Mouse (Mus musculus): ENCODE results near the gene Slc24a5.
"Not testable (repeated sequence)": the region's sequence is repeated elsewhere in the genome, so short reads cannot be mapped to it uniquely, and the experiment has no call there.

Gene Slc24a5

GRCm38 (mm10) chr2:125067894-125068293 is at the start of gene Slc24a5:
Gene Slc24a5 (plus strand): TSS chr2:125068124.
- DNase-seq (ENCODE audit: low spot score) = no peak

DNA sequence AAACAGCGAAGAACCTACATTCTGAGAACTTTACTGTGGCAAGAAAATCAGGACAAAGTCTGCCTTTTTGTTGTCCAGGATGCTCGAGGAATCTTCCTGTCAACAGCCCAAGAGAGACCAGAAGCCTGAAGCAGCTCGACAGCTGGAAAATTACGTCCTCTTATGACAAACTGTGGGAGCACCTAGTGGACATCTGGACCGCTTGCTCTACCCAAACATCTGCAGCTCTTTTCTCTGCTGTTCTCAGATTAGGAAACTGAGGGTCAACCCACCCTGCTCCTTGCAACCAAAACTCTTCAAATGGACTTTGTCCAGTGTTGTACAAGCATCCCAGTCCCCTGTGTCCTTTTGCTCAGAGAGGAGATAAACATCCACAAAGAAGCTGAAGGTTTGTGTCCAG is 43.5 kb upstream of the Slc24a5 start:
- no peak for DNase-seq (ENCODE audit: low spot score)

DNA sequence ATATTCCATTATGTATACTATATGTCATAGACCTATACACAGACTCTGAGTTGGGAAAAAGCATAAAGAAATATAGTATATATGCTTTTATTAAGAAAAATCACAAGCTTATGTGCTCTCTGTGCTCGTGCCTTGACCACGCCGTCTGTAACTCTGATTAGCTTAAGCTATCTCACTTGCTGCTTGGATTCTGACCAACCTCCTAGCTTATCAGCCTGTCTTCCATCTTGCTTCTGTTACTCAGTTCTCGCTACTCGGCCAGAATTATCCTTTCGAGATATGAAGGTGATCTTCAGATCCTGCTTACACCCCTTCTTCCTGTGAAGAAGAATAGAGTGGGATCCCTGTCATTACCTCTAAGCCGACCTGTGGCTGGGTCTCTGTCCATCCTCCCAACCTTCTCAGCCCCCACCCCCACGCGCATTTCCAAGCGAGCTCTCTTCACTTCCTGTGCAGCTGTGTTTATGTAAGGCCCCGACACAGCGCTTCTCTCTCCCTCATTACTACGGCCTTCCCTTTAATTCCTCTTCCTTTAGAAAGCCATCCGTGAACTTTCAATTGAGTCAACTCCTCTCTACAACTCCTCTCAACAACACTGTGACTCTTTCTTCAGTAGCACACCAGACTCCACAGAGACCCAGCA is 41.4 kb upstream of the Slc24a5 start:
- no peak for DNase-seq (ENCODE audit: low spot score)

DNA sequence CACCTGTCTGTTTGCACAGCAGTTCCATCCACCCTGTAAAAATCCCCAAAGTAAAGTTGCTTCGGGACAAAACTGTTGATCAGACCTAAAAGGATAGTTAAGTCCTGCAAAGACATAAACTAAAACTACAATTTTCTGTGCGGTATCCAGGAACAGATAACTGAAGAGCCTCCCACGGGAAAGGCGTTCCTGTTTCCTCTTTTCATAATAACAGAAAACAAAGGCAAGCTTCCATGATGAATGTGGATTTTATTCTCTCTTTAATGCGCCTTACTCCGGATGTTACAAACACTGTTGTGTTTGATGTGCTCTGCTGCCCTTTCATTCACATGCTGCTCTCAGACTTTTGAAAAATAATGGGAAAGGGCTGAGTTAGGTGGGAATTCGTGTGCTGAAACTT is 37.3 kb upstream of the Slc24a5 start:
- DNase-seq (ENCODE audit: low spot score) = no peak

- DNase-seq (ENCODE audit: low spot score) = no peak
Observed at GRCm38 (mm10) chr2:125031111-125031510, 36.8 kb upstream of the Slc24a5 start.

GRCm38 (mm10) chr2:125031562-125032257 is 36.2 kb upstream of the Slc24a5 start:
- no peak for DNase-seq (ENCODE audit: low spot score)

DNA sequence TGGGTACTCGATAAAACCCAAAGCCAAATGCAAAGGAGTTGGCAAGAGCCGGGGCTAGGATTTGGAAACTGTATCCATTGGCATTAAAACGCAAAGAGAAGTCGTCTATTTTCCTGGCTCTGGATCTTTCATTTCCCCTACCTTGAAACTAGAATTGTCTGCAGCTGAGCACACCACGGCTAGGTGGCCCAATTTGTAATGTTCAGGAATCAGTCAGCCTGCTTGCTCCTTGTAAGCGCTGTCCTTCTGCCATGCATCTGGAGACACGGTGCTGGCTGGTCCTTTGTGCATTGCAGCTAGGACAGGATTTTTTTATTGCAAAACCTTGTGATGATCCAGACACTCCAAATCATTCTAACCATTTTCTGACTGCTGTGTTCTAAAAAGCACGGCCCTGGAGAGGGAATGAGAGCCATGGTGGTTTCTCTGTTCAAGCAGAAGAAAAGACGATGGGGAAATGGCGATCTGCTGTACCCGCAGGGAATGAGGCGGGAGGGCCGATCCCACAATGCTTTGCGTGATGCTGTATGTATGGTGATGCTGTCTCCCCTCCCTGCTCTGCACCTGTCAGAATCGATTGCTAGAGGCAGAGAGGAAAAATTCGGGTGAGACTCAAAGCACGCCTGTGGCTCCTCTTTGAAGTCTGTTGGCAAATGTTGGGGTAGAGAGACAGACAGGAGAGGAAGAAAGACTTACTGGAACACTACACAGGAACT is 35.5 kb upstream of the Slc24a5 start:
- DNase-seq (ENCODE audit: low spot score) = no peak

DNA sequence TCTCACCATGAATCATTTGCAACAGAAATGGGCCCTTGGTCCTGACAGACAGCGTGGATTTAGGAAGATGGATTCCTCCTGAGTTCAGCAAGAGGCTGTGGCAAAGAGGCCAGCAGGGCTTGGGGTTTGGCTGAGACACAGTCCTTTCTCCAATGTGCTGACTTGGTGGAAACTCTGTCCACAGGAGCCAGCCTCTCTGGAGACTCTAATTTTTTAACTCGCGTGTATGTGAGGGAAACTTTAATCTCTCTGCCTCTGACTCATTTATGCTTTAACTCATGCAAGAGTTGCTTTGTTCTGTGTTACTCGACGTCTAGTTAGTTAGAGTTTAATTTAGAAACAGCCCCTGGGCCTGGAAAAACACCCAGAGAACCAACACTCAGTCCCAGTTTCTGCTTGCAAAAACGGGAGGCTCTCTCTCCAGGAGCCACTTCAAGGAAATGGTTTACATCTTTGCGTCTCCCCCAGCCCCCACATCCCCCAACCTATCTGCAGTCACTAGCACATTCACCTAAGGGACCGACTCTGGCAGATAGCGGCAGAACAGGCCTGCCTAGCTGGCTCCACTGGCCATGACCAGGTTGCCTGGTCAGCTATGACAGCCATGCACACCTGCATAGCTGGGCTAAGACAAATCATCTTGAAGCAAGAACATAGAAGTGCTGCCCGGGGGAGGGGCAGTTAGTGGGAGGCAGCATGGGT is 34.7 kb upstream of the Slc24a5 start:
- DNase-seq (ENCODE audit: low spot score) = no peak

DNA sequence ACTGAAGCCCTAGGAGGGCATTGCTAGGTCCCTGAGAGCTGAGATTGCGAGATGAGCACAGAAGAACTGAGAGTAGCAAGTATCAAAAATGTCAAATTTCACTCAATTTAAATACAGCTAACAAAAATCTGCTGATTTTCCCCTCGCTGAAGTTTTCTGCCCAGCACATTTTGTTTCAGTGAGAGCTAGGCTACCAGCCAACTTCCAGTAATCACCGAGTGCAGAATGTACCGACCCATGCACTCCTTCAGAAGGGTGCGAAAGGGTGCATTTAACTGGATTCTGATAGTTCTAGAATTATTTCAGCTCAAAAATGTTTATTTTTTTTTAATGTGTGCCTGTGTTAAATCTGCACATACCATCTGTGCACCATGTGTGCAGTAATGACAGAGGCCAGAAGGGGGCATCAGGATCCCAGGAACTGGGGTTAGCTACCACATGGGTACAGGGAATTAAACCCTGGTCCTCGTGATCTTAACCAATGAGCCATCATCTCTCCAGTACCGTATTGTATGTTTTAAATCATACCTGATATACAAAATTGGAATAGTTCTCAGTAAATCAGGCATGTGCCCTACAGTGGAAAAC is 12.5 kb upstream of the Slc24a5 start:
- DNase-seq (ENCODE audit: low spot score) = no peak

- no peak for DNase-seq (ENCODE audit: low spot score)
Observed at GRCm38 (mm10) chr2:125057250-125057815, 10.6 kb upstream of the Slc24a5 start.

- no peak for DNase-seq (ENCODE audit: low spot score)
Observed at GRCm38 (mm10) chr2:125061451-125061850, 6.5 kb upstream of the Slc24a5 start.

GRCm38 (mm10) chr2:125062944-125063343 is 5.0 kb upstream of the Slc24a5 start:
- DNase-seq (ENCODE audit: low spot score) = no peak

DNA sequence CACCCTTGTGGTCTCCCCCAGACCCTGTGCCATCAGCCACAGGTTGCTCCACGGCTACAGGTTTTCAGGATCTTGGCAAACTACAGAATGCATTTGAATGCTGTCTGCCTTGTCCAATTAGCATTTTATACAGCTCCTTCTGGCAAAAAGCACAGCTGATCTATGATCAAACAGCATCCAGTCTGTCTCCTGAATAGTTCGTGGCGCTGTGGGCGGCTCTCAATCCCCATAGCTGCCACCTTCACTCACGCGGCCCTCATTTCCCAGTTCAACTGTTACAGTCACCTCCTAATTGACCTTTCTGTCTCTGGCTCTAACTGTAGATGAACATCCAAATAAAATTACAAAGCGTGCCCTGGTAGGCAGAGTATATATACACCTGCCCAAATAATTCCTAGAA is 551 bp upstream of the Slc24a5 start:
- DNase-seq (ENCODE audit: low spot score) = no peak

- no peak for DNase-seq (ENCODE audit: low spot score)
Observed at GRCm38 (mm10) chr2:125068696-125069095, 772 bp downstream of the Slc24a5 start.

- DNase-seq (ENCODE audit: low spot score) = no peak
Observed at GRCm38 (mm10) chr2:125073056-125073780, 5.3 kb downstream of the Slc24a5 start.

- DNase-seq (ENCODE audit: low spot score) = no peak
Observed at GRCm38 (mm10) chr2:125083879-125084278, 16.0 kb downstream of the Slc24a5 start.

DNA sequence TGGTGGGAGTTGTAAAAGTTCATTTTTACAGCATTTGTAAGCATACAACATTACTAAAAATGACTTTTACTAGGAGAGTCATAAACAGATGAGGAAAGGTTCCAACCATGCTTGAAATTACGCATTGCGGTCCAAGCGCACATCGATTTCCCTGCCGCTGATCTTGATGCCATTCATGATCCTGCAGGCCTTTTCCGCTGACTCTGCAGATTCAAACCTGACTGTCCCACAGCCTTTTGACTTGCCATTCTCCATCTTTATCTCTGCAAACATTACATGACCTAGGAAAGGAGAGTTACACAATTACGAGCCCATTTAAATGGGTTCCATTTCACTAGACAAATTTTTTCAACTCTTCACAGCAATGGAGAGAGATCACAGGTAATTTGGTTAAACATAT is 20.8 kb downstream of the Slc24a5 start:
- DNase-seq (ENCODE audit: low spot score) = no peak

- not testable (repeated sequence) for DNase-seq (ENCODE audit: low spot score)
Observed at GRCm38 (mm10) chr2:125092123-125092522, 24.2 kb downstream of the Slc24a5 start.

DNA sequence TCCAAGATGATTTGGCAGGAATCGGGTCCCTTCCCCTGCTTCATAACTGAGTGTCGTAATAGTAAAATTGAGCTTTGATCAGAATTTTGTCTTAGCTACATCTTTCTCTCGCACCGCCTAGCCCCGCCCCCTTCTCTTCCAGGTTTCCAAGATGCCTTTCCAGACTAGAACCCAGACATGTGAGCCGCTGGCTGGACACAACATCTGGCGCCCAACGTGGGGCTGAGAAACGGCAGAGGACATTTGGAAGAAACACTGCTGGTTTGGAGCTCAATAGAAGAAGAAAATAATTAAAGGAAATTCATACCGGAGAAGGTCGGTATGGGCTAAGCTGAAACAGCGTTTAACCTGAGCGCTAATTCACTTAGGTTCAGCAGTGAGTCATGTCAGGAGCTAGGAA is 36.6 kb downstream of the Slc24a5 start:
- not testable (repeated sequence) for DNase-seq (ENCODE audit: low spot score)

GRCm38 (mm10) chr2:125106536-125106935 is 38.6 kb downstream of the Slc24a5 start:
- not testable (repeated sequence) for DNase-seq (ENCODE audit: low spot score)

Measured in ovary, postnatal 14 days (tissue).